Mouse (Mus musculus): Measurements from ENCODE around the gene Bcat1.

- TF ChIP-seq CTCF (IDR thresholded peaks at IDR 0.05; ENCODE audit: control insufficient read depth, insufficient read depth, low read length) (no peak), POLR2A (IDR thresholded peaks at IDR 0.05; ENCODE audit: borderline replicate concordance, control insufficient read depth, low read depth, low read length) (no peak)
These were observed 6.6 kb downstream of the Bcat1 start for GRCm38 (mm10) chr6:145069397-145069796.
